Mouse (Mus musculus): Measurements from ENCODE around the gene Gm21789.
"Not testable (repeated sequence)": the region's sequence is repeated elsewhere in the genome, so short reads cannot be mapped to it uniquely, and the experiment has no call there.

- TF ChIP-seq GATA1, TAL1 (IDR thresholded peaks at IDR 0.05; ENCODE audit: low read length): not testable (repeated sequence)
Measured at GRCm38 (mm10) chrX:32941468-32941867, at the start of gene Gm21789.
